Mouse (Mus musculus): ENCODE measurements around the gene Bpifb3. TPM values are rescaled to one million over a fixed set of nuclear protein-coding genes. Genes with fewer than 3 reads are reported as not detected.

The Bpifb3 gene
- polyA plus RNA-seq (2012; ENCODE audit: low replicate concordance) = not detected in 2 replicates

DNA sequence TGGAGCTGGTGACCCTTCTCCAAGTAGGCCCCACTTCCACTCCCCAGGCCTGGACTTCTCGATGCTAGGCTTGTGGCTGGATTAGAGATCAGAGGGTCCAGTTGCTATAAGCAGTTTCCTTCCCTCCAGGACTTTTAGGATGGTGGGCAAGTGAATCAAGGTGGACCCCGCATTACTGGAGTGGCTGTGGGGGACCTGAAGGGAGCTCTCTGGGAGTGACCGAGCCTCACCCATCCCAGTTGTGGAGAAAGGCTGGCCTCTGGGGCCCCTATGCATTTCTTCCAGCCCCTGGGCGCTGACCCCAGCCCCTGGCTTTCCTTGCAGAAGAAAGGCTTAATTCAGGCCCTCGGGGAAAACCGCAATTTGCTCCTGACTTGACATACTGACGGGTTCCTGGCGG, at the start of gene Bpifb3:
Bpifb3 (plus strand) TSS at position 301 of the 400 bp plus-strand sequence.

DNA sequence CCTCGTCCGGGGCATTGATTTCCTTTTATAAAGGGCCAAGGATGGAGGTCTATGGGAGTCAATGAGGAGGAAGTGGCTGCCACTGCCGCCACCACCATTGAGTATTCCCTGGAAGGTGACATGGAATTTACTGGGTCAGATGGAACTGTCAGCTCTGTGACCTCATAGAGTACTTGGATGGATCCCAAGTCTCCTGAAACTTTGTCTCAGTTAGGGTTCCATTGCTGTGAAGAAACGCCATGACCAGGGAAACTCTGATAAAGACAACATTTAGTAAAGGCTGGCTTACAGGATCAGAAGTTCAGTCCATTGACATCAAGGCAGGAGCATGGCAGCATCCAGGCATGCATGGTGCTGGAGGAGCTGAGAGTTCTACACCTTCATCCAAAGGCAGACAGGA, 47.0 kb upstream of the Bpifb3 start, which contains the start of gene Sun5:
Sun5 (minus strand) TSS at position 101 of the 400 bp plus-strand sequence.

DNA sequence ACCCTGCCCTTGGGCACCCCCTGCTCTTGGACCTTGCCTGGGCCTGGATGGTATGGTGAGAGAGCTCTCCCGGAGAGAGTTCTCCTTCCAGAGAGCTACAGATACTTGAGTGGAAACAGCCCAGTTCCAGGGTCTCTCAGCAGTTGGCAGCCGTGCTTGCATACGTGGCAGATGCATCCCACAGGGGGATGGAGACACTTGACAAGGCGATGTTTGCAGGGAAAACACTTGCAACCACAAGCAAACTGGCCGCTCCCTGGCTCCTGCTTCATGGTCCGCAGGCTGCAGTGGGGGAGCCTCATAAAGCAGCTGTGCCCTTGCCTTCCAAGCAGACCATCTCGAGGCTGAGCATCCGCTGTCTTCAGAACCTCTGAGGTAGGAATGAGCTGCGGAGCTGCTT, 43.3 kb upstream of the Bpifb3 start, which contains the start of gene Bpifb2:
Bpifb2 (plus strand) TSS at position 301 of the 400 bp plus-strand sequence.

DNA sequence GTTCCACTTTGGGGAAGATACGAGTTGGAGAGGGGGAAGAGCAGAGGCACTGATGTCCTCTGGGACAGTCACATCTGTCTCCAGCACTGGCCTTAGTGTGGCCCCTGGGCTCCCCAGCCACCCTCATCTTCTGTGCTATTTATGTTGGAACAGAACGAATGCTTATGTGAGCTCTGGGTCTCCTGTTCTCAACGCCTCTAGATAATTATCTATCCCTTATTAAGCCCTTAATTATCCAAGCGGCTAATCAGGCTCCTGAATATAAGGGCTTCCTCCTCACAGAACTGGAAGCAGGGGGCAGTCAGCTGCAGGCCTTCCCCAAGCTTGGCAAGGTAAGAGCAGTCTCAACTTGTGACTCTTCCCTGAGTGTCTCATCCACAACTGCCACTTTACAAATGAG, 17.9 kb upstream of the Bpifb3 start, which contains the start of gene Bpifb6:
Bpifb6 (plus strand) TSS at position 301 of the 400 bp plus-strand sequence.

DNA sequence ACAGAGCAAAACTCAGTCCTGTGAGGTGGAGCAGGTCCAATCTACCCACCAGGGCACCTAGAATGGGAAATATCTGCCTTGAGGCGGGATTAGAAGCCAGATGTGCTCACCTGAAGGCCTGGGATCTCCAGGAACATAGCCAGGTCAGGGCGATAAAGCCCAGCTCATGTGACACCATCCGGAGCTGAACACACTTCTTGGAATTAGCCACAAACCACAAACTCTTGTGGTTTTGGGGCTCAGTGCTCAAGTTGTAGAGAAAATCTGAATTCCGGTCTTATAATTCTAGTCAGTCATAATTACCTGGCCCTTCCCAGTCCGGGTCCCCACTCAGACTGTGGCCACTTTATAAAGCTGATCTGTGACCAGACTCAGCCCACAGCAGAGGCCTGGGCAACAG, 19.8 kb downstream of the Bpifb3 start, which contains the start of gene Bpifb4:
Bpifb4 (plus strand) TSS at position 370 of the 400 bp plus-strand sequence.

DNA sequence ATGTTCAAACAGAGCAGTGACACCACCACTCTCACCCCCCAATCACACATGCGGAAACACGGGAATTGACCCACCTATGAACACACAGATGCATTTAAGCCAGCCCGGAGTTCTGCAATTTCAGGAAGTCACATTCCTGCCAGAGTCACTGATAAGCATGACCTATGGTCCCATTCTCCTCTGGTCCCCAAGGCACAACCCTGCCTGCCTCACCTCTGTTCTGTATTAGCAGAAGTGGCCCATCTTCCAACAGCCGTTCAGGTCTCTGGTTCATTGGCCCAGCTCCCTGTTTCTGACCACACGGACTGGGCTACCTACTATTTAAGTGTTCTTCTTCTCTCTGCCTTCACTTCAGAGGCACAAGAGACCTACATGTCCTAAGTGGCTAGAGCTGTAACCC, 56.6 kb downstream of the Bpifb3 start, which contains the start of gene Bpifa6:
Bpifa6 (plus strand) TSS at position 364 of the 400 bp plus-strand sequence.

Other genes with a start within 250 kb of the Bpifb3 start
- gene Dnmt3c, start 221.6 kb upstream of the Bpifb3 start, polyA plus RNA-seq (2012; ENCODE audit: low replicate concordance) = not detected in 2 replicates
- gene Mapre1, start 177.0 kb upstream of the Bpifb3 start, polyA plus RNA-seq (2012; ENCODE audit: low replicate concordance) = 2.0 and 4.0 TPM in 2 replicates
- 0.30 and 0.46 TPM in 2 replicates for gene Efcab8, start 138.3 kb upstream of the Bpifb3 start, polyA plus RNA-seq (2012; ENCODE audit: low replicate concordance)
- not detected in 2 replicates for gene Sun5, start 47.1 kb upstream of the Bpifb3 start, polyA plus RNA-seq (2012; ENCODE audit: low replicate concordance)
- not detected in 2 replicates for gene Bpifb2, start 43.2 kb upstream of the Bpifb3 start, polyA plus RNA-seq (2012; ENCODE audit: low replicate concordance)
- not detected in 2 replicates for gene Bpifb6, start 17.8 kb upstream of the Bpifb3 start, polyA plus RNA-seq (2012; ENCODE audit: low replicate concordance)
- gene Bpifb4, start 20.0 kb downstream of the Bpifb3 start, polyA plus RNA-seq (2012; ENCODE audit: low replicate concordance) = not detected in 2 replicates
- not detected in 2 replicates for gene Bpifa6, start 56.7 kb downstream of the Bpifb3 start, polyA plus RNA-seq (2012; ENCODE audit: low replicate concordance)
- gene Bpifa2, start 90.0 kb downstream of the Bpifb3 start, polyA plus RNA-seq (2012; ENCODE audit: low replicate concordance) = not detected in 2 replicates
- gene Bpifa3, start 212.1 kb downstream of the Bpifb3 start, polyA plus RNA-seq (2012; ENCODE audit: low replicate concordance) = not detected in 2 replicates
- gene Bpifa1, start 224.7 kb downstream of the Bpifb3 start, polyA plus RNA-seq (2012; ENCODE audit: low replicate concordance) = not detected in 2 replicates
- gene Bpifa5, start 244.4 kb downstream of the Bpifb3 start, polyA plus RNA-seq (2012; ENCODE audit: low replicate concordance) = not detected in 2 replicates